Mouse (Mus musculus) hindbrain, embryonic 14.5 days (tissue): Measurements from ENCODE around the gene Fam185a. TPM values are rescaled to one million over a fixed set of nuclear protein-coding genes. Genes with fewer than 3 reads are reported as not detected.

ENCODE experiments used
- ATAC-seq: fragments of 200-750 bp; cut with Nextera tagmentation; 2 replicates; pipeline ENCODE4 v1.8.0; 2017; ENCODE audit warnings: moderate number of reproducible peaks, mild to moderate bottlenecking, moderate TSS enrichment, moderate library complexity; ENCODE audit not compliant: low FRiP score
- DNase-seq: peaks from one replicate; pipeline ENCODE4 v3.0.0-alpha.2; 2015; ENCODE audit warnings: low spot score
- H3K27ac ChIP-seq: fragments of 300-500 bp; sonication (generic); 2 replicates; pipeline ENCODE4 v1.5.1; 2014; ENCODE audit warnings: mild to moderate bottlenecking, moderate library complexity
- H3K27me3 ChIP-seq: fragments of 300-500 bp; sonication (generic); 2 replicates; pipeline ENCODE4 v1.6.1; 2014; ENCODE audit warnings: mild to moderate bottlenecking, low read length, mixed read lengths; ENCODE audit not compliant: control insufficient read depth, insufficient read depth
- H3K36me3 ChIP-seq: fragments of 300-500 bp; sonication (generic); replicated peaks from 2 replicates; pipeline ENCODE4 v1.6.1; 2014; ENCODE audit not compliant: control insufficient read depth, insufficient read depth
- H3K4me1 ChIP-seq: fragments of 300-500 bp; sonication (generic); replicated peaks from 2 replicates; pipeline ENCODE4 v1.6.1; 2014; ENCODE audit warnings: antibody characterized with exemption, low read length, mixed read lengths; ENCODE audit not compliant: control insufficient read depth, insufficient read depth
- H3K4me2 ChIP-seq: fragments of 300-500 bp; sonication (generic); replicated peaks from 2 replicates; pipeline ENCODE4 v1.6.1; 2014; ENCODE audit warnings: mild to moderate bottlenecking, moderate library complexity
- H3K4me3 ChIP-seq: fragments of 300-500 bp; sonication (generic); replicated peaks from 2 replicates; pipeline ENCODE4 v1.5.1; 2014; ENCODE audit warnings: mild to moderate bottlenecking, low read length
- H3K9ac ChIP-seq: fragments of 300-500 bp; sonication (generic); 2 replicates; pipeline ENCODE4 v1.6.1; 2014
- H3K9me3 ChIP-seq: fragments of 300-500 bp; sonication (generic); 2 replicates; pipeline ENCODE4 v1.6.1; 2016; ENCODE audit warnings: low read length; ENCODE audit not compliant: control insufficient read depth
- WGBS: fragments of 180-500 bp; shearing (Covaris S2); extraction: QIAGEN DNeasy Blood & Tissue Kit; methylation state at CpG from one replicate; pipeline ENCODE4 v1.1.7; 2014; 5-methylcytosine and 5-hydroxymethylcytosine counted together
- polyA plus RNA-seq: library from polyadenylated mRNA; unstranded; fragments of >200 nt; fragmentation: Nextera tagmentation; extraction: Ambion mirVana; gene quantifications from 2 replicates; pipeline ENCODE4 v1.2.1, GENCODE M21; 2014

The Fam185a gene
- polyA plus RNA-seq, 1 experiment from 2014 or later, result 9.5 TPM

GRCm38 (mm10) chr5:21496321-21496720, 71.6 kb downstream of the Fam185a start:
- Histone ChIP-seq H3K27me3 (no peaks in the 10 kb centered on the region), H3K27ac (no peak overlapping the region), H3K9ac (no peak overlapping the region), H3K9me3 (no peaks in the 10 kb centered on the region), H3K4me2 (no peak overlapping the region), H3K4me3 (no peak overlapping the region), H3K36me3 (no peaks in the 10 kb centered on the region), H3K4me1 (no peaks in the 10 kb centered on the region)
- ATAC-seq, result no peak
- DNase-seq, result no peak
- WGBS, result 83% methylated on average over 6 of the region's 6 CpGs

GRCm38 (mm10) chr5:21496881-21497280, 72.1 kb downstream of the Fam185a start:
- WGBS, result 66% methylated on average over 3 of the region's 3 CpGs
- no peak overlapping the region for H3K4me3 ChIP-seq
- no peak overlapping the region for H3K27ac ChIP-seq
- no peaks in the 10 kb centered on the region for H3K4me1 ChIP-seq
- H3K9ac ChIP-seq, result no peak overlapping the region
- no peak overlapping the region for H3K4me2 ChIP-seq
- ATAC-seq (no peak), DNase-seq (no peak)
- H3K9me3 ChIP-seq, result no peaks in the 10 kb centered on the region
- H3K27me3 ChIP-seq, result no peaks in the 10 kb centered on the region
- no peaks in the 10 kb centered on the region for H3K36me3 ChIP-seq

DNA sequence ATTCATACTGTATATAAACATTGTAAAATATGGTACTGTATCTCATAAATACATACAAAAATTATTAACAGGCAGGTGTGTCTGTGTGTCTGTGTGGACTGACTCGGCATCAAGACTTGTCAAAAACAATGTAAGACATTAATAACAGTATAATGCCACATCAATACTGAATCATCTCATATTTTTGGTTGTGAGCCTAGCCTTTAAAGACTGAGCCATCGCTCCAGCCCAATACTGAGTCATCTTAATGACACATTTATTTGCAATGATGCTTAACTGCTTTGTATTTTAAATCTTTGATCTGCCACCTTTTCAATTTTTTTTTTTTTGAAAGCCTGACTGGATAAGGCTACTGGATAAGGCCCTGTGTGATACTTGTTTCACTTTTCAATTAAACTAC, 73.7 kb downstream of the Fam185a start:
- Histone ChIP-seq H3K9ac (no peak overlapping the region), H3K4me1 (no peaks in the 10 kb centered on the region), H3K9me3 (no peaks in the 10 kb centered on the region), H3K4me3 (no peak overlapping the region), H3K27me3 (no peaks in the 10 kb centered on the region), H3K4me2 (no peak overlapping the region), H3K27ac (no peak overlapping the region), H3K36me3 (no peaks in the 10 kb centered on the region)
- WGBS, result 93% methylated on average over 2 of the region's 2 CpGs
- ATAC-seq (no peak), DNase-seq (no peak)

- Histone ChIP-seq H3K36me3 (no peaks in the 10 kb centered on the region), H3K4me2 (no peak overlapping the region), H3K9me3 (no peaks in the 10 kb centered on the region), H3K27ac (no peak overlapping the region), H3K4me1 (no peaks in the 10 kb centered on the region), H3K9ac (no peak overlapping the region), H3K27me3 (no peaks in the 10 kb centered on the region), H3K4me3 (no peak overlapping the region)
- 74% methylated on average over 11 of the region's 11 CpGs for WGBS
- DNase-seq, result no peak
- ATAC-seq, result no peak
Observed at GRCm38 (mm10) chr5:21498925-21499324, 74.2 kb downstream of the Fam185a start.

DNA sequence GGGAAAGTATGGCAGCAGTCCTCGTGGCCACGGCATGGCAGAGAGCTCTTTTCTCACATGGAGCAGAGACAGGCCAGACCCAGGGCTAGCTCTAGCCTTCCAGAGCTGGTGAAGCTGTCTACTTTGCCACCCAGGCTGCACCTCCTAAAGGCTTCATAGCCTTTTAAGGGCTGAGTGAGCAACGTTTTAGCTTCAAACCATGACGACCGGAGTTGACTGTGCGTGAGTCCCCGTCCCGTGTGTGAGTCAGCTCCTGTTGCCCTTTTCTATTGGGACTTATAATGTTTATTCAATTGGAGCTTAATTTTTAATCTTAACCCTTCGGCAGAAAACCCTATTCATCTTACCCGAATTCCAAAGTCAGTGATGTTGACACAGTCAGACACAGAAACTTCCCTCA, 75.4 kb downstream of the Fam185a start:
- no peak for DNase-seq
- no peaks in the 10 kb centered on the region for H3K36me3 ChIP-seq
- H3K27ac ChIP-seq, result no peak overlapping the region
- ATAC-seq, result no peak
- H3K4me3 ChIP-seq, result no peak overlapping the region
- no peaks in the 10 kb centered on the region for H3K27me3 ChIP-seq
- 77% methylated on average over 10 of the region's 10 CpGs for WGBS
- H3K9me3 ChIP-seq, result no peaks in the 10 kb centered on the region
- H3K4me2 ChIP-seq, result no peak overlapping the region
- H3K9ac ChIP-seq, result no peak overlapping the region
- no peaks in the 10 kb centered on the region for H3K4me1 ChIP-seq

- no peaks in the 10 kb centered on the region for H3K4me1 ChIP-seq
- no peak overlapping the region for H3K27ac ChIP-seq
- no peaks in the 10 kb centered on the region for H3K9me3 ChIP-seq
- H3K4me2 ChIP-seq, result no peak overlapping the region
- H3K4me3 ChIP-seq, result no peak overlapping the region
- H3K9ac ChIP-seq, result no peak overlapping the region
- 92% methylated on average over 2 of the region's 2 CpGs for WGBS
- DNase-seq (no peak), ATAC-seq (no peak)
- H3K36me3 ChIP-seq, result no peaks in the 10 kb centered on the region
- no peaks in the 10 kb centered on the region for H3K27me3 ChIP-seq
Observed at GRCm38 (mm10) chr5:21500941-21501340, 76.2 kb downstream of the Fam185a start.

DNA sequence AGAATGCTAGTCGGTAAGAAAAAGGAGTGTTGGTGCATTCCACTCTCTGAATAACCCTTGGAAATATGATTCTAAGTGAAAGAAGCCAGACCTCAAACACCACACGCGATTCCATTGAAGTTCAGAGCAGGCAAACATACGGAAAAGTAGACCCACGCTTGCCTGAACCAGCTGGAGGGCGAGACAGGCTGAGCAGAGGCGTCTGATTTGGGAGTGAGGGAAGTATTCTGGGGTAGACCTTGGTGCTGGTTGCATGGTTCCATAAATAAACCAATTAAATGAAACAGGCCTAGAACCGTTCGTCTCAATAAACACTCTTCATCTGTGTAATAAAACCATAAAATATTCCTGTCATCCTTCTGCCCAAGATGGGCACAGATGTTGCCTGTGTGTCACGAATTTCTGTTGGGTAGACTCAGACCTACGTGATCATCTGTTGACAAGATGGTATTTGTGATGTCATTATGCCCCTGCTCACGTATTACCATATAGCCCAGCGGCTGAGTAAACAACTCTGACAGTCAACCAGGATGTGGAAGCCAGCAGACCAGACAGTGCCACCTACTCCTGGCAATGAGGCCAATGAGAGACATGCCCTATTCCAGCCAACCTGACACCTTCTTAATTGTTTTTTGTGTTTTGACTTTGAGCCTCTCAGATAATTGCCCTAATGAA, 78.3 kb downstream of the Fam185a start:
- no peaks in the 10 kb centered on the region for H3K9me3 ChIP-seq
- H3K9ac ChIP-seq, result no peak overlapping the region
- H3K36me3 ChIP-seq, result no peaks in the 10 kb centered on the region
- no peak for DNase-seq
- H3K4me1 ChIP-seq, result no peaks in the 10 kb centered on the region
- H3K27ac ChIP-seq, result no peak overlapping the region
- ATAC-seq, result no peak
- no peak overlapping the region for H3K4me3 ChIP-seq
- H3K27me3 ChIP-seq, result no peaks in the 10 kb centered on the region
- H3K4me2 ChIP-seq, result no peak overlapping the region
- 89% methylated on average over 13 of the region's 13 CpGs for WGBS

GRCm38 (mm10) chr5:21505159-21505558, 80.4 kb downstream of the Fam185a start:
- Histone ChIP-seq H3K9ac (no peak overlapping the region), H3K27me3 (no peaks in the 10 kb centered on the region), H3K4me2 (no peak overlapping the region), H3K4me3 (no peak overlapping the region), H3K36me3 (no peaks in the 10 kb centered on the region), H3K27ac (no peak overlapping the region), H3K4me1 (no peaks in the 10 kb centered on the region), H3K9me3 (no peaks in the 10 kb centered on the region)
- DNase-seq (no peak), ATAC-seq (no peak)
- WGBS, result 83% methylated on average over 8 of the region's 8 CpGs

- Histone ChIP-seq H3K36me3 (no peaks in the 10 kb centered on the region), H3K4me1 (no peaks in the 10 kb centered on the region), H3K27ac (no peak overlapping the region), H3K4me3 (no peak overlapping the region), H3K4me2 (no peak overlapping the region), H3K27me3 (no peaks in the 10 kb centered on the region), H3K9me3 (no peaks in the 10 kb centered on the region), H3K9ac (no peak overlapping the region)
- DNase-seq (no peak), ATAC-seq (no peak)
- WGBS, result 74% methylated on average over 1 of the region's 1 CpGs
Observed at GRCm38 (mm10) chr5:21506887-21507286, 82.1 kb downstream of the Fam185a start.

GRCm38 (mm10) chr5:21509801-21510200, 85.0 kb downstream of the Fam185a start:
- 77% methylated on average over 4 of the region's 4 CpGs for WGBS
- H3K27me3 ChIP-seq, result no peaks in the 10 kb centered on the region
- H3K36me3 ChIP-seq, result no peaks in the 10 kb centered on the region
- no peaks in the 10 kb centered on the region for H3K4me1 ChIP-seq
- H3K27ac ChIP-seq, result no peak overlapping the region
- H3K9me3 ChIP-seq, result no peaks in the 10 kb centered on the region
- H3K9ac ChIP-seq, result no peak overlapping the region
- no peak overlapping the region for H3K4me2 ChIP-seq
- no peak for DNase-seq
- no peak overlapping the region for H3K4me3 ChIP-seq
- ATAC-seq, result no peak
